Mouse (Mus musculus) heart, postnatal 0 days (tissue): Measurements from ENCODE around the gene Kcnip4. TPM values are rescaled to one million over a fixed set of nuclear protein-coding genes. Genes with fewer than 3 reads are reported as not detected.

Experiments
- ATAC-seq: fragments of 200-750 bp; cut with Nextera tagmentation; 2 replicates; pipeline ENCODE4 v1.8.0; 2017; ENCODE audit warnings: low read depth, moderate number of reproducible peaks, moderate library complexity; ENCODE audit not compliant: insufficient read depth
- DNase-seq: peaks from one replicate; pipeline ENCODE4 v3.0.0-alpha.2; 2016; ENCODE audit warnings: low spot score
- H3K27ac ChIP-seq: fragments of 300-500 bp; sonication (generic); 2 replicates; pipeline ENCODE4 v1.5.1; 2014; ENCODE audit warnings: low read depth, mild to moderate bottlenecking
- H3K27me3 ChIP-seq: fragments of 300-500 bp; sonication (generic); 2 replicates; pipeline ENCODE4 v1.6.1; 2014; ENCODE audit warnings: low read length, mixed read lengths; ENCODE audit not compliant: control insufficient read depth, insufficient read depth
- H3K36me3 ChIP-seq: fragments of 300-500 bp; sonication (generic); replicated peaks from 2 replicates; pipeline ENCODE4 v1.6.1; 2014; ENCODE audit warnings: low read length, mixed read lengths; ENCODE audit not compliant: control insufficient read depth, insufficient read depth
- H3K4me1 ChIP-seq: fragments of 300-500 bp; sonication (generic); 2 replicates; pipeline ENCODE4 v1.6.1; 2014; ENCODE audit warnings: antibody characterized with exemption; ENCODE audit not compliant: control insufficient read depth, insufficient read depth
- H3K4me2 ChIP-seq: fragments of 300-500 bp; sonication (generic); 2 replicates; pipeline ENCODE4 v1.6.1; 2014; ENCODE audit warnings: low read depth, mild to moderate bottlenecking, low read length, moderate library complexity
- H3K4me3 ChIP-seq: fragments of 300-500 bp; sonication (generic); 2 replicates; pipeline ENCODE4 v1.5.1; 2014; ENCODE audit warnings: low read depth, low read length
- H3K9ac ChIP-seq: fragments of 300-500 bp; sonication (generic); replicated peaks from 2 replicates; pipeline ENCODE4 v1.6.1; 2014; ENCODE audit warnings: low read depth, low read length, mixed read lengths
- H3K9me3 ChIP-seq: fragments of 300-500 bp; sonication (generic); replicated peaks from 2 replicates; pipeline ENCODE4 v1.6.1; 2016; ENCODE audit warnings: low read length; ENCODE audit not compliant: control insufficient read depth
- CTCF ChIP-seq: IDR thresholded peaks from 2 replicates; pipeline ENCODE4 v1.5.1; 2016; ENCODE audit warnings: antibody characterized with exemption, control low read depth, low read depth
- EP300 ChIP-seq: IDR thresholded peaks from 2 replicates; pipeline ENCODE4 v1.6.1; 2016; ENCODE audit warnings: antibody characterized with exemption, low read depth
- WGBS: fragments of 180-500 bp; shearing (Covaris S2); extraction: QIAGEN DNeasy Blood & Tissue Kit; methylation state at CpG from one replicate; pipeline ENCODE4 v1.1.7; 2014; 5-methylcytosine and 5-hydroxymethylcytosine counted together
- polyA plus RNA-seq: library from polyadenylated mRNA; unstranded; fragments of >200 nt; fragmentation: Nextera tagmentation; extraction: Ambion mirVana; gene quantifications from 2 replicates; pipeline ENCODE4 v1.2.1, GENCODE M21; 2015
- total RNA-seq: library from RNA; depleted of rRNA; stranded (reverse); fragments of >200 nt; gene quantifications from 2 replicates; pipeline ENCODE4 v1.2.3, GENCODE M21; 2014; ENCODE audit warnings: low replicate concordance

Kcnip4 gene
- total and polyA plus RNA-seq, 2 experiments from 2014 or later: 0.11 TPM; not detected in 1

GRCm38 (mm10) chr5:48489549-48490288, 1035.0 kb downstream of the Kcnip4 start:
- WGBS: 49% methylated on average over 5 of the region's 5 CpGs
- H3K27me3 ChIP-seq: no peaks in the 10 kb centered on the region
- ATAC-seq (no peak), DNase-seq (no peak)
- H3K4me2 ChIP-seq: no peak overlapping the region
- H3K9me3 ChIP-seq: no peaks in the 10 kb centered on the region
- no peak for TF ChIP-seq CTCF
- TF ChIP-seq EP300: no peak
- H3K36me3 ChIP-seq: no peaks in the 10 kb centered on the region
- no peak overlapping the region for H3K27ac ChIP-seq
- H3K9ac ChIP-seq: no peak overlapping the region
- no peaks in the 10 kb centered on the region for H3K4me1 ChIP-seq
- H3K4me3 ChIP-seq: no peak overlapping the region

DNA sequence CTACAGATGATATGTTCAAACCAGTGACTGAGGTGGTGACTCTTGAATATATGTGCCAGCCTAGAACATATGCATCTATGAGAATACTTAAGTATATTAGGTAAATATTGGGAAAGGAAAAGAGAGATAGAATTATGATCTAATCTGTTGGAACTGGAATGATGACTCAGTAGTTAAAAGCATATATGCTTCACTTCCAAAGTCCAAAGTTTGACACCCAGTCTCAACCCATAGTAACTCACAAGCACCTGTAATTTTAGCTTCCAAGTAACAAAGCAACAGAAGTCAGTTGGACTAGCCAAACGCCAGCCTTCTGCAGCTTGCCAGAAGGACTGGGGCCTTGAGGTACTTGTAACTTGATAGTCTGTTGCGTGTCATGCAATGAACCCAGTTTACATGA, 1041.6 kb downstream of the Kcnip4 start:
- no peak overlapping the region for H3K4me3 ChIP-seq
- H3K9ac ChIP-seq: no peak overlapping the region
- H3K9me3 ChIP-seq: no peaks in the 10 kb centered on the region
- no peaks in the 10 kb centered on the region for H3K27me3 ChIP-seq
- no peak for DNase-seq
- TF ChIP-seq EP300 (no peak), CTCF (no peak)
- no peaks in the 10 kb centered on the region for H3K4me1 ChIP-seq
- no peaks in the 10 kb centered on the region for H3K36me3 ChIP-seq
- H3K27ac ChIP-seq: no peak overlapping the region
- ATAC-seq: no peak
- WGBS: 71% methylated on average over 2 of the region's 2 CpGs
- no peak overlapping the region for H3K4me2 ChIP-seq

- Histone ChIP-seq H3K4me1 (no peaks in the 10 kb centered on the region), H3K27ac (no peak overlapping the region), H3K9ac (no peak overlapping the region), H3K36me3 (no peaks in the 10 kb centered on the region), H3K4me3 (no peak overlapping the region), H3K9me3 (no peaks in the 10 kb centered on the region), H3K27me3 (no peaks in the 10 kb centered on the region), H3K4me2 (no peak overlapping the region)
- WGBS: 50% methylated on average over 2 of the region's 2 CpGs
- DNase-seq: no peak
- no peak for TF ChIP-seq EP300
- no peak for TF ChIP-seq CTCF
- ATAC-seq: no peak
Observed at GRCm38 (mm10) chr5:48460221-48460620, 1064.5 kb downstream of the Kcnip4 start.

- WGBS: 45% methylated on average over 1 of the region's 1 CpGs
- H3K9ac ChIP-seq: no peak overlapping the region
- DNase-seq (no peak), ATAC-seq (no peak)
- H3K36me3 ChIP-seq: no peaks in the 10 kb centered on the region
- no peaks in the 10 kb centered on the region for H3K9me3 ChIP-seq
- no peak overlapping the region for H3K4me3 ChIP-seq
- no peak overlapping the region for H3K4me2 ChIP-seq
- H3K27me3 ChIP-seq: no peaks in the 10 kb centered on the region
- no peak overlapping the region for H3K27ac ChIP-seq
- no peaks in the 10 kb centered on the region for H3K4me1 ChIP-seq
- TF ChIP-seq EP300 (no peak), CTCF (no peak)
Observed at GRCm38 (mm10) chr5:48448888-48449287, 1075.8 kb downstream of the Kcnip4 start.

- Histone ChIP-seq H3K27me3 (no peaks in the 10 kb centered on the region), H3K4me2 (no peak overlapping the region), H3K4me1 (no peaks in the 10 kb centered on the region), H3K27ac (no peak overlapping the region), H3K4me3 (no peak overlapping the region), H3K36me3 (no peaks in the 10 kb centered on the region), H3K9me3 (no peaks in the 10 kb centered on the region), H3K9ac (no peak overlapping the region)
- DNase-seq: no peak
- TF ChIP-seq EP300: no peak
- peak; percentile 57 for TF ChIP-seq CTCF
- ATAC-seq: no peak
Observed at GRCm38 (mm10) chr5:48430459-48430858, 1094.2 kb downstream of the Kcnip4 start.

DNA sequence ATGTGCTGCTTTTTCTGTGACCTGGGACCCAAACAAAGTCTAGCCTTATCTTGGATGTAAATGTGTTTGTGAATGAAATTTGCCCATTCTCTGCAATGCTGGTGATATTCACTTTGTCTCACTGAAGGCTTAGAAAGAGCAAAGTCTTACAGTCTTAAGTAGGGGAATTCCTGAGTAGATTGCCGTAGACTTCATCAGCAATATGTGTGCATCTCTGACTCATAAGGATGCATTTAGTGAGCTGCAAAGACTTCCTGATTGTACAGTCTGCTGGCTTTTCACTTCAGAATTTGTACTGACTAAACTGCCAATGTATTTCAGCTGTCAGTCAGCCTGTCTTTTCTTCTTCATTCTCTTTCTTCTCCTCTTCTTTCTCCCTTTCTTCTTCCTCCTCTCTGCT, 1102.8 kb downstream of the Kcnip4 start:
- DNase-seq: no peak
- Histone ChIP-seq H3K27me3 (no peaks in the 10 kb centered on the region), H3K9me3 (no peaks in the 10 kb centered on the region), H3K27ac (no peak overlapping the region), H3K9ac (no peak overlapping the region), H3K4me2 (no peak overlapping the region), H3K4me1 (no peaks in the 10 kb centered on the region), H3K4me3 (no peak overlapping the region), H3K36me3 (no peaks in the 10 kb centered on the region)
- whole genome bisulfite sequencing: 70% methylated on average over 1 of the region's 1 CpGs
- ATAC-seq: no peak
- TF ChIP-seq EP300: no peak
- no peak for TF ChIP-seq CTCF
